Mouse (Mus musculus): ENCODE results near the gene Defb35. TPM values are rescaled to one million over a fixed set of nuclear protein-coding genes. Genes with fewer than 3 reads are reported as not detected.

Defb35 gene
- polyA plus RNA-seq, 1 experiment from 2014 or later: not detected

- H3K9me3 ChIP-seq (replicated peaks; ENCODE audit: low read length): no peaks in the 10 kb centered on the region
- 73% methylated on average over 6 of the region's 6 CpGs for WGBS
- H3K4me2 ChIP-seq (ENCODE audit: low read length): peak within 1 kb of the TSS; percentile 27; the same call in 1 of the 2 replicates
- TF ChIP-seq CTCF (IDR thresholded peaks at IDR 0.05; ENCODE audit: low read depth): no peak
- peak within 1 kb of the TSS; percentile 50 for H3K27ac ChIP-seq
- no peaks in the 10 kb centered on the region for H3K27me3 ChIP-seq (ENCODE audit: insufficient read depth, low read length)
- ATAC-seq (replicated peaks; ENCODE audit: low FRiP score, low read depth) (no peak), DNase-seq (ENCODE audit: low spot score) (no peak)
- H3K4me1 ChIP-seq (replicated peaks; ENCODE audit: insufficient read depth, low read length): no peaks in the 10 kb centered on the region
- no peak within 1 kb of the TSS for H3K9ac ChIP-seq (ENCODE audit: low read depth, low read length)
- no peak within 1 kb of the TSS for H3K4me3 ChIP-seq (replicated peaks; ENCODE audit: low read depth, low read length)
- H3K36me3 ChIP-seq (ENCODE audit: insufficient read depth, low read length): no peaks in the 10 kb centered on the region
These were observed 8.3 kb downstream of the Defb35 start, which contains the start of gene Defb13 for GRCm38 (mm10) chr8:21946462-21946861. Gene Defb13, plus strand, starts transcription at chr8:21946762.

- no peaks in the 10 kb centered on the region for H3K27me3 ChIP-seq (ENCODE audit: insufficient read depth, low read length)
- H3K27ac ChIP-seq: peak overlapping the region; percentile 50
- H3K9me3 ChIP-seq (replicated peaks; ENCODE audit: low read length): no peaks in the 10 kb centered on the region
- H3K4me3 ChIP-seq (replicated peaks; ENCODE audit: low read depth, low read length): no peak overlapping the region
- DNase-seq (ENCODE audit: low spot score) (peak; percentile 6), ATAC-seq (replicated peaks; ENCODE audit: low FRiP score, low read depth) (peak; percentile 40; the same call in 1 of the 2 replicates)
- H3K4me1 ChIP-seq (replicated peaks; ENCODE audit: insufficient read depth, low read length): no peaks in the 10 kb centered on the region
- no peak overlapping the region for H3K9ac ChIP-seq (ENCODE audit: low read depth, low read length)
- no peak for TF ChIP-seq CTCF (IDR thresholded peaks at IDR 0.05; ENCODE audit: low read depth)
- WGBS: 55% methylated on average over 9 of the region's 9 CpGs
- no peaks in the 10 kb centered on the region for H3K36me3 ChIP-seq (ENCODE audit: insufficient read depth, low read length)
- peak overlapping the region; percentile 27; the same call in 1 of the 2 replicates for H3K4me2 ChIP-seq (ENCODE audit: low read length)
These were observed 9.3 kb downstream of the Defb35 start for GRCm38 (mm10) chr8:21947311-21948017.

GRCm38 (mm10) chr8:21955321-21955720, 17.2 kb downstream of the Defb35 start:
- Histone ChIP-seq H3K9me3 (replicated peaks; ENCODE audit: low read length) (no peaks in the 10 kb centered on the region), H3K4me2 (ENCODE audit: low read length) (no peak overlapping the region), H3K4me3 (replicated peaks; ENCODE audit: low read depth, low read length) (no peak overlapping the region), H3K36me3 (ENCODE audit: insufficient read depth, low read length) (no peaks in the 10 kb centered on the region), H3K4me1 (replicated peaks; ENCODE audit: insufficient read depth, low read length) (no peaks in the 10 kb centered on the region), H3K27me3 (ENCODE audit: insufficient read depth, low read length) (no peaks in the 10 kb centered on the region), H3K9ac (ENCODE audit: low read depth, low read length) (no peak overlapping the region), H3K27ac (no peak overlapping the region)
- peak; percentile 68 for DNase-seq (ENCODE audit: low spot score)
- TF ChIP-seq CTCF (IDR thresholded peaks at IDR 0.05; ENCODE audit: low read depth): peak; percentile 86
- no peak for ATAC-seq (replicated peaks; ENCODE audit: low FRiP score, low read depth)
- 6% methylated on average over 9 of the region's 9 CpGs for WGBS

GRCm38 (mm10) chr8:21956336-21956735, 18.2 kb downstream of the Defb35 start:
- no peaks in the 10 kb centered on the region for H3K9me3 ChIP-seq (replicated peaks; ENCODE audit: low read length)
- H3K9ac ChIP-seq (ENCODE audit: low read depth, low read length): no peak overlapping the region
- no peak overlapping the region for H3K4me2 ChIP-seq (ENCODE audit: low read length)
- DNase-seq (ENCODE audit: low spot score) (no peak), ATAC-seq (replicated peaks; ENCODE audit: low FRiP score, low read depth) (no peak)
- H3K4me1 ChIP-seq (replicated peaks; ENCODE audit: insufficient read depth, low read length): no peaks in the 10 kb centered on the region
- no peak overlapping the region for H3K4me3 ChIP-seq (replicated peaks; ENCODE audit: low read depth, low read length)
- 77% methylated on average over 3 of the region's 3 CpGs for WGBS
- H3K36me3 ChIP-seq (ENCODE audit: insufficient read depth, low read length): no peaks in the 10 kb centered on the region
- no peak overlapping the region for H3K27ac ChIP-seq
- TF ChIP-seq CTCF (IDR thresholded peaks at IDR 0.05; ENCODE audit: low read depth): no peak
- H3K27me3 ChIP-seq (ENCODE audit: insufficient read depth, low read length): no peaks in the 10 kb centered on the region

GRCm38 (mm10) chr8:21958414-21958813, 20.3 kb downstream of the Defb35 start, which contains the start of gene Fam90a1a:
Gene Fam90a1a, plus strand, starts transcription at chr8:21958714.
- no peak for DNase-seq (ENCODE audit: low spot score)
- H3K4me3 ChIP-seq (replicated peaks; ENCODE audit: low read depth, low read length): no peak within 1 kb of the TSS
- no peaks in the 10 kb centered on the region for H3K36me3 ChIP-seq (ENCODE audit: insufficient read depth, low read length)
- no peaks in the 10 kb centered on the region for H3K4me1 ChIP-seq (replicated peaks; ENCODE audit: insufficient read depth, low read length)
- TF ChIP-seq CTCF (IDR thresholded peaks at IDR 0.05; ENCODE audit: low read depth): no peak
- WGBS: 77% methylated on average over 2 of the region's 2 CpGs
- H3K27me3 ChIP-seq (ENCODE audit: insufficient read depth, low read length): no peaks in the 10 kb centered on the region
- no peak for ATAC-seq (replicated peaks; ENCODE audit: low FRiP score, low read depth)
- no peak within 1 kb of the TSS for H3K4me2 ChIP-seq (ENCODE audit: low read length)
- no peak within 1 kb of the TSS for H3K9ac ChIP-seq (ENCODE audit: low read depth, low read length)
- no peak within 1 kb of the TSS for H3K27ac ChIP-seq
- no peaks in the 10 kb centered on the region for H3K9me3 ChIP-seq (replicated peaks; ENCODE audit: low read length)

- Histone ChIP-seq H3K9me3 (replicated peaks; ENCODE audit: low read length) (no peaks in the 10 kb centered on the region), H3K27ac (no peak overlapping the region), H3K36me3 (ENCODE audit: insufficient read depth, low read length) (no peaks in the 10 kb centered on the region), H3K27me3 (ENCODE audit: insufficient read depth, low read length) (no peaks in the 10 kb centered on the region), H3K9ac (ENCODE audit: low read depth, low read length) (no peak overlapping the region), H3K4me2 (ENCODE audit: low read length) (no peak overlapping the region), H3K4me3 (replicated peaks; ENCODE audit: low read depth, low read length) (no peak overlapping the region), H3K4me1 (replicated peaks; ENCODE audit: insufficient read depth, low read length) (no peaks in the 10 kb centered on the region)
- WGBS: 67% methylated on average over 1 of the region's 1 CpGs
- no peak for DNase-seq (ENCODE audit: low spot score)
- no peak for TF ChIP-seq CTCF (IDR thresholded peaks at IDR 0.05; ENCODE audit: low read depth)
- ATAC-seq (replicated peaks; ENCODE audit: low FRiP score, low read depth): no peak
These were observed 28.5 kb downstream of the Defb35 start for GRCm38 (mm10) chr8:21966646-21967045.
